ENCODE assay signal across 28 mouse cellular contexts in the genomic region with DNA sequence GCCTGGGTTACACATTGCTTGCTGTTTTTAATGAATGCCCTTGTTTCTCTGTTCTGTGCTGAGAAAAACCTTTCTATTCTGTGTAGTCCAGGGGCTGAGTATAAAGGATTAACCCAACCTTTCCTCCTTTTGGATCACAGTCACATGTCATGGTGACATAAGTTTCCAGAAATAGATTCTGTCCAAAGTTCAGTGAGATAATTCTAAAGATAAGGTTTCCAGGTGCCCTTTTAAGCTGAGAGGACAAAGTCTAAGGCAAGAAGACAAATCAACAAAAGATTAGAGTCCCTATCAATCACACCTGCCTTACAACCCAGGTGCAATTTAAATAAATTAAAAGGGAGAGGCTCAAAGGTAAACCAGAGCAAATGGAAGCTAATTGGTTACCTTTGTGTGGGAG. TPM values are rescaled to one million over a fixed set of nuclear protein-coding genes. Genes with fewer than 3 reads are reported as not detected.
"Had no signal": no experiment of that assay in that cellular context is flagged by ENCODE, and none has a peak within 500 bp of the region (broad histone marks: within the 10 kb centered on the region; RNA-seq: fewer than 3 reads in every experiment).

No protein-coding gene starts in this region.

- ATAC-seq: hindbrain, postnatal 0 days; inflammation-experienced regulatory T-cells, adult 6 months; midbrain, embryonic 15.5 days had no signal

- H3K4me1 ChIP-seq: limb, embryonic 13.5 days; liver, embryonic 15.5 days; midbrain, embryonic 15.5 days; neural tube, embryonic 12.5 days had no signal

- H3K4me2 ChIP-seq: limb, embryonic 13.5 days; liver, embryonic 11.5 days; liver, embryonic 15.5 days; midbrain, embryonic 11.5 days; midbrain, embryonic 15.5 days; neural tube, embryonic 12.5 days had no signal

- H3K27ac ChIP-seq: hindbrain, postnatal 0 days; left cerebral cortex, adult 2 months; limb, embryonic 13.5 days; liver, embryonic 15.5 days; midbrain, embryonic 15.5 days; neural tube, embryonic 12.5 days had no signal

- H3K9ac ChIP-seq: limb, embryonic 13.5 days; liver, embryonic 15.5 days; midbrain, embryonic 15.5 days; neural tube, embryonic 12.5 days had no signal

- H3K36me3 ChIP-seq: limb, embryonic 13.5 days; liver, embryonic 15.5 days; midbrain, embryonic 15.5 days; neural tube, embryonic 12.5 days had no signal

- DNase-seq: kidney, adult 18-20 months; kidney, adult 9 months; kidney, postnatal 25 days; layer of hippocampus, postnatal 36 days; left cerebral cortex, postnatal 4 days; lung, adult 2 months; lung, postnatal 14 days; lung, postnatal 4 days; retina, postnatal 1 day; thymus, postnatal 25 days had no signal

- H3K9me3 ChIP-seq: limb, embryonic 13.5 days; liver, embryonic 15.5 days; midbrain, embryonic 15.5 days; neural tube, embryonic 12.5 days had no signal

- H3K4me3 ChIP-seq: left cerebral cortex, adult 2 months; limb, embryonic 13.5 days; liver, embryonic 15.5 days; midbrain, embryonic 15.5 days; neural tube, embryonic 12.5 days had no signal

- H3K27me3 ChIP-seq: limb, embryonic 13.5 days; liver, embryonic 15.5 days; midbrain, embryonic 15.5 days; neural tube, embryonic 12.5 days had no signal

RNA-seq across cellular contexts. Expression of a gene that starts 7.1 kb away (rescaled TPM):
- total RNA-seq: hindbrain, postnatal 0 days; layer of hippocampus, adult 8-10 months; layer of hippocampus, postnatal 10 days; layer of hippocampus, postnatal 36 days; left cerebral cortex, adult 2 months; left cerebral cortex, postnatal 14 days; left cerebral cortex, postnatal 4 days; megakaryocyte progenitor cell, adult 5-6 weeks; megakaryocyte-erythroid progenitor cell, adult 5-6 weeks; neutrophil, adult 5-6 weeks had no signal
- polyA plus RNA-seq: hindbrain, postnatal 0 days; inflammation-experienced regulatory T-cells, adult 6 months; kidney, embryonic 16.5 days; limb, embryonic 13.5 days; liver, embryonic 11.5 days; liver, embryonic 15.5 days; lung, adult 2 months; lung, embryonic 16.5 days; midbrain, embryonic 11.5 days; midbrain, embryonic 15.5 days; neural tube, embryonic 12.5 days; thymus, postnatal 0 days had no signal

RNA-seq across cellular contexts. Expression of a gene that starts 26.5 kb away (rescaled TPM):
- total RNA-seq: megakaryocyte progenitor cell, adult 5-6 weeks; megakaryocyte-erythroid progenitor cell, adult 5-6 weeks; neutrophil, adult 5-6 weeks had no signal
- polyA plus RNA-seq: hindbrain, postnatal 0 days; inflammation-experienced regulatory T-cells, adult 6 months; kidney, embryonic 16.5 days; liver, embryonic 11.5 days; liver, embryonic 15.5 days; midbrain, embryonic 11.5 days; midbrain, embryonic 15.5 days; neural tube, embryonic 12.5 days had no signal
